Mouse (Mus musculus): ENCODE data around the gene Stpg4.
A peak's percentile ranks its signal among the peaks of the same experiment; 100 is the strongest.

Stpg4 gene

DNA sequence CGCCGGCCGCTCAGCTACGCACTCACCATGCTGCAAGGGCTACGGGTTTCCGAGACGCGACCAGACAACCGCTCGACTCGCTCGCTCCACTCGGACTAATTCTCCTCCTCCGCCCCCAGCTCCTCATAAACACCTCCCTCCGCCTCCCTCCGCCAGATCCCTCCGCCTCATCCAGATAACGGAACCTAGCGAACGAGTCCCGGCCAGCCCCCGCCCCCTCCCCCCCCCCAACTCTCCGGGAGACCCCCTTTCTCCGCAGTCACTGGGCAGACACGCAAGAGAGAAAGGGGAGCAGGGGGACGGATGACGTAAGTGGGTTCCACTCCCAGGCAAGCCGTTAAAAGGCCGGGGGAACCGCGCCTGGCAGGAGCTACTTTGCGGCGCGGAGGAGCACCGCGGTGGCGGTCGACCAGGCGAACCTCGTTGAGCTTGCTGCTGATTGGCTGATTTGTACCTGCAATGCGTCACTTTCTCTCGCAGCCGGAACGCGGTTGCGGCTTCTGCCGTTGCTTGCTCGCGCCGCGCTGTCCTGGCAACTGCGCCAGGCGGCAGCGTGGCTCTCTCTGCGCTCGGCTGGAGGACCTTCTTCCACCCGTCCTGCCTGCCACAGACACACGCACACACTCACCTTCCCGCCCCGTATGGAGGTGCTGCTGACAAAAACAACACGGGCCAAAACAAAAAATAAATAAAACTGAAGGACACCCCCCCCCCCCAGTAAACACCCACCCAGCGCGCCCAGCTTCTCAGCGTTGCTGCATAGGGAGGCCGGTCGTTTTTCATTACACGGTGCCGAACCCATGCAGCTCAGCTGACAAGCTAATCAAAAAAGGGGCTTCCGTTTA lies 19.4 kb upstream of the Stpg4 start, which contains the start of gene Calm2:
Calm2 (minus strand) TSS at position 169 of the 845 bp plus-strand sequence.
- peak; percentile 98 for DNase-seq (ENCODE audit: low spot score in 2 of 2)

DNA sequence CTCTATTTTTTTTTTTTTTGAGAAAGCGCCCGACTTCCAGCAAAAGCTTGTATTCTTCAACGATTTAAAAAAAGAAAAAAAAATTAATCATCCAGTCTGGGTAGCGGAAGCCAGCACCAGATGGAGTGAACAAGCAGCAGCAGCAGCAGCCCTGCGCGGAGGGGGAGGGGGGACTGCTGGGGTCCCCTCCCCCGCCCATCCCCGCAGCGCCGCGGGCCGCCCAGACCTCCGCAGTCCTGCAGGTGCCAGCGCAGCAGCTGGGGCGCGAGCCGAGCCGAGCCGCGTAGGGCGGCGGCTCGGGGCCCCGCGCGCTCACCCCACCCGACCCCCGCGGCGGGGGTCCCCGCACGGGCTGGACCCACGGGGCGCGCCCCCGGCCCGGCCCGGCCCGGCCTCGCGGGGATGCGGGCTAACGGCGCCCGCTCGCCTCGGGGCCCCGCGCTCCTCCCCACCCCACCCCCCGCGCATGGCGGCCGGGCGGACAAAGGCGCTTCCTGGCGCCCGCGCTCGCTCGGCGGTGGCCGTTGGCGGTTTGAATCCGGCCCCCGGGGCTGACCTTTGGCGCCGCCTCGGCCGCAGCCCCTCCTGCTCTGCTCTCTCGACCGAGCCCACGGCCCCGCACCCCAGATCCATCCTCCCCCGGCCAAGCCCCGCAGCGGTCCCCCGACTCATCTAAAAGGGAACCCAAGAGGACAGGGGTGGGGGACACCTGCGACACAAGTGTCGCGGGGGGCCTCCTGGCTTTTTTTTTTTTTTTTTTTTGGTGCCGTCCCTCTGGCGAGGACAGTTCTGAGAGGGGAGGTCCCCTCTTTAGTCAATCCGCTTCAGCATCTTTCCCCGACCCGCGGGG lies 18.6 kb upstream of the Stpg4 start:
- no peak for DNase-seq (ENCODE audit: low spot score in 2 of 2)

DNA sequence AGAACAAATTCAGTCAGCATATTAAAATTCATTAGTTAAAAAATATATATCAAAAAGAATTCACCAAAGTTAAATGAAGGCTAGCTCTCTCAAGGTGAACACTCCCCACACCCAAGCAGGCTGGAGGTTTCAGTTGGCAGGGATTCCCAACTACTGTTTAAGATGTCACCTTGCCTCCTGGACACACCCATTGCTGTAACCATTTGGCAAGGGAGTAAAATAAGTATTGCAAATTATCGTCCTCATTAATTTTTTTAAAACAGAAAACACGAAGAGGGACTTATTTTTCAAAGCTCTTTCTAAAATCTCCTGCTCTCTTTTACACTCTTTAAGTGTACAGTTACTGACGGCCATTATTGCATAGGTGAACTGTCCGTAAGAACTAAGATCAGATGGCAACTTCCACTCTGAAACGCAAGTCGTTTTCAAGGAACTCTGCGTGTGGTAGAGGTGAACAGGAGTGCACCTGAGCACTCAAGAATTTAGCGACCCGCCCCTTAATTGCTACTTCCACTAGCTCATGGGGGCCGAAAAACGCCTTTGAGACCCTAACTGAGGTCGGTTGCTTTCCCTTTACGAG lies 17.9 kb upstream of the Stpg4 start:
- no peak for DNase-seq (ENCODE audit: low spot score in 2 of 2)

DNA sequence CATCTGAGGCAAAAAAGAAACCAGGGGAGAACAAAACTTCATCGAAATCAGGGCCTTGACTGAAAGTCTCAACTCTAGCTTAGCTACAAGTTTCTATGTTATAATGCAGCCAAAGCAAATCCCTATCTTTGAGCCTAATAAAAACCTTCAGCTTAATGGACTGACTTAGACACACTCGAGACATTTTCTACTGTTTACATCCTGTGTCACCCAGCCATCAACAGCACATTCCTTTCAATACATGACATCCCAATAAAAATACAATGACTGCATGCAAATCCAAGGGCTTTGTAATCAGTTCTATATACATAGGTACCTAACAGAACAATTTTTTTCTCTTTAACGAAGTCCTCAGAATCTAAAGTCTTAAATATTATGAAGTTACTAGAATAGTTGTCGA lies 17.2 kb upstream of the Stpg4 start:
- no peak for DNase-seq (ENCODE audit: low spot score in 2 of 2)

DNA sequence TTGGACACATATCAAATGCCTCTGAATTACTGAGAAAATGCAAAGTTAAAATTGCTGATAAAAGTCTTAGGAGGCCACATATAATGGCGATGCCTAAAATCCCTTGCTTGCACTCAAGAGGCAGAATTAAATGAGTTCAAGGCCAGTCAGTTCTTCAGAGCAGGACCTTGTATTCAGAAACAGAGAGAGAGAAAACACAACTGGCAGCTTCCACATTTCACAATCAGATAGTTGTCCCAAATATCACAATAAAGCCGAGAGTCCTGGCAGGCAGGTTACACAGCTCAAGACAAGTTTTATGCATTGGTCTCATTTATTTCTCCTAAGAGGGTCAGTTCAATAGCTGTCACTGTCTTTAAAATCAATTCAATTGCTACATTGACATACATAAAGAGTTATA lies 14.0 kb upstream of the Stpg4 start:
- DNase-seq (ENCODE audit: low spot score in 2 of 2): no peak

DNA sequence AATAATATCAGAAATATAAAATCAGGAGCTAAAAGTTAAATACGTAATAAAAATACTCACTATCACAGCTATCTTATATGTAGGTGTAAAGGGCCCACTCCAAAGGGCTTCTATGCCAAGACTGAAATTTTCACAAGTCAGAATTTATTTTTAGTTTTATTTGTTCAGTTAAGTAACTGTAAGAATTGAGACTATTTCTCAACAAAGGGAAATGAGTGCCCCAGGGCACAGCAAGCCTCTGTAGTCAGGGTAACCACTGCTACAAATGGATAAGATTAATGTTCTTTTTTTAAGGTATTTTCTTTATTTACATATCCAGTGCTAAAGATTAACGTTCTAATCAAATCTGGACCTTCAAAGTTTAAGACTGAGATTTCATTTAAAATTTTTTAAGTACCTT lies 11.9 kb upstream of the Stpg4 start:
- DNase-seq (ENCODE audit: low spot score in 2 of 2): no peak

DNA sequence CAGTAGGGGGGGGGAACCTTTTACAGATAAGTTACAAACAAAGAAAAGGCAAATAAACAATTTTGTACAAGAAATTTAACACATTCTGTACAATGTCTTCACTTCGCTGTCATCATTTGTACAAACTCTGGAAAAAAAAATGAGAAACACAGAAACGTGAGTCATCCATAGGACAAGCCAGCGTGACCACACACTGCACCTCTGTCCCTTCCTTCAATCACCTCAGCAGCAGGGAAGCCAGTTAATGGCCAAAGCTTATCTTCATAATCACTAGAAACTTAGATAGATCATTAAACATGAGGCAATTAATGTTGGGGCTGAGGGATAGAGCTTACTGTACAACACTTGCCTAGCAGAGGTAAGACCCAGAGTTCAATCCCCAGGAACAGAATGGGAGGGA lies 6.4 kb upstream of the Stpg4 start:
- no peak for DNase-seq (ENCODE audit: low spot score in 2 of 2)

DNA sequence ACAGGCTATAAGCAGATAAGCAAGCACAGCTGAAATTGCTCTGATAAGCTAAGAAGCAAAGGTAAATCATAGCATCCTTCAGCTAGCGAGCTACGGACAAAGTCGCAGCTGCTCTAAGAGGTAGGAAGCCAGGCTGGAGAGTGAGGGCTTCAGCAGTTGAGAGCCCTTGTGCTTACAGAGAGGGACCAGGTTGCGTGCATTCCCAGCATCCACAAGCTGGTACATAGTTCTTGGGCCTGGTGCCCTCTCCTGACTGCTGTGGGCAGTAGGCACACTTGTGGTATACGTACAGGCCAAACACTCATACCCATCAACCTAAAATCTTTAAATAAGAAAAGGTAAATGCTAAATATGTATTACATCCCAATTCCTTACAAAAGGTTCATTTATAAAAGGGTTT lies 5.2 kb upstream of the Stpg4 start:
- no peak for DNase-seq (ENCODE audit: low spot score in 2 of 2)

DNA sequence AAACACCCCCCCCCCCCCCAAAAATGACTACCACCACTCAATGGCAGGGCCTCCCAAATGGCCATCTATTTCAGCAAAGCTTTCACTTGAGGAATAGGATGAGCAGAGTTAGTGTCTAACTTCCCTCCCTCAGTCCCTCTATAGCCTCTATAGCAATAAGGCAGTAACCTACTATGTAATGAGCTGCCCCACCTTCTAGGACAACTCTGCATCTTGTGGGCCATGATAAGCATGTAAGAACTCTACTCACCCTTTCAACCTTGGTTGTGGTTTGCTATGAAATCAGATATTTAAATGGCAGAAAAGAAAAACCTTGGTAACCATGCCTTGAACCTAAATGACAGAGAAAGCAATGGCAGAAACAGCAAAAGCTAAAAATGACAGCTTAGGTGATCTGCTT lies 4.8 kb upstream of the Stpg4 start:
- no peak for DNase-seq (ENCODE audit: low spot score in 2 of 2)

DNA sequence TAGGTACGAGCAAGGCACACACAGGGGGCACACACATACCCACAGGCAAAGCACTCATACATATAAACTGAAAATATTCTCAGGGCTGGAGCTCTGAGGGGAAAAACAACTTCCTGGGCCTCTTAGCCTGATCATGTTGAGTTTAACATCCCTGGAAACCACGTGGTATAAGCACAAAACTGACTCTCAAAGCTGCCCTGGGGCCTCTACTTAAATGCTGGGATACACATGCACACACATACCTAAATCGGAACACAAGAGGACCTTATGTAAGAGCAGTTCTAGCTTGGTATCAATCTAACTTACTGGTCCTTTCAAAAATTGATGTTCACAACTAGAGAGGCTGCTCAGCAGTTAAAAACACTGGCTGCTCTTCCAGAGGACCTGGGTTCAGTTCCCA lies 1.9 kb upstream of the Stpg4 start:
- DNase-seq (ENCODE audit: low spot score in 2 of 2): no peak

DNA sequence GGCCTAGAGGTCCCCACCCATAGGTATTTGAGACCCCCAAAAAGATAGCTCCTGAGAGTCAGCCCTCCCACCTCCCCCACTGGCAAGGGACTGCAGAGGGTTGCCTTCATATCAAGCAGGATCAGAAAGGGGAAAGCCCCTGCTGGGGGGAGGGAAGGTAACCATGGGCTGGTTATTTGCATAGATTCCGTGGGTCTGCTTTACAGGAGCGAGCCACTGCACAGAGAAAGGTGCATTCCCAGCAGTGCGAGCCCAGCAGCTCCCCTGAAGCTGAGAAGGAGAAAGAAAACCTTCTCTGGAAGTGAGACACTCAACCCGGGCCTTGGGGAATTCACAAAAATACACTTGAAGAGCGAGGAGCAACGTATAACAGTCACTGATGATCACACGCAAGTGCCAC lies 9.5 kb downstream of the Stpg4 start:
- no peak for DNase-seq (ENCODE audit: low spot score in 2 of 2)

DNA sequence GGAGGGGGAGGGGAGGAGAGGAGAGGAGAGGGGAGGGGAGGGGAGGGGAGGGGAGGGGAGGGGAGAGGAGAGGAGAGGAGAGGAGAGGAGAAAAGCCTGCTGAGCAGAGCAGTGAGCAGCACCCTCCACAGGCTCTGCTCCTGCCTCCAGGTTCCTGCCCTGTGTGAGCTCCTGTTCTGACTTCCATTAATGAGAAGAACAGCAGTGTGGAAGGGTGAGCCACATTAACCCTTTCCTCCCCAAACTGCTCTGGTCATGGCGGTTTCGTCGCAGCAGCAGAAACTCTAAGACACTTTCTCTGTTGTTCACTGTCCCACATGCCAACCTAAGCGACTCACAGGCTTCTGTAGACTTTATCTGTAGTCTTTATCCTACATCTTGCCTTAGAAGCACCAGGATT lies 20.9 kb downstream of the Stpg4 start:
- no peak for DNase-seq (ENCODE audit: low spot score in 2 of 2)

DNA sequence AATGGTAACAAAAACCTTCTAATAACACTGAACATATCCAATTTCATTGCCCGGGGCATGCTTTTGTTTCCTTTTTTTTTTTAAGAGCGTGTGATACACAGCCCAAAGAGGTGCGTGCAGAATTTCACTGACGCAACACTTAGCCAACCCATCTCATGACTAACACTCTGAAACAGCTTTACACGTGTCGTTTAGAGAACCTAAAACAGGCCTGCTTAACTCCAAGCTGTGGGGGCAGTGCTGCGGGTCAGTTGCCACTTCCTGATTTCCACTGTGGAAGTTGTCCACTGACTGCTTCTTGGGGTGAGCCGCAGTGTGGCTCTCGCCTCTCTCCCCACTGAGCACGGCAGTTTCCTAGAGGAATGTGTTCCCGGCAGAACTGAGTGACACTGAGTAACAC lies 22.0 kb downstream of the Stpg4 start:
- no peak for DNase-seq (ENCODE audit: low spot score in 2 of 2)

DNA sequence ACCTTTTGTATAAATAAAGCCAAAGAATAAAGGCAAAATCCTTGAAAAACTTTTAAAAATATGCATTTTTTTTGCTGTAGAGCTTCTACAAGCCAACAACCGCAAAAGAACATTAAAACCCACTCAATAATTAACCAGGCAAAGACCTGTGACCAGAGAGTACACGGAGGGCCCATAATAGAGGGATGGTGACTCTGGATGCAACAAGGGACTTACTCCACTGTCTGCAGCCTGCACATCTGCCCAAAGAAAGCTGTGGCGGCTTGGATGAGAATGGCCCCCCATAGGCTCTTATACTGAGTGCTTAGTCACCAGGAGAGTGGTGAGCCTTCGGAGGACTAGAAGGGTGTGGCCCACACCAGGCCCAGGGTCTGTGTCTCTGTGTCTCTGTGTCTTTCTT lies 24.1 kb downstream of the Stpg4 start:
- DNase-seq (ENCODE audit: low spot score in 2 of 2): no peak

DNA sequence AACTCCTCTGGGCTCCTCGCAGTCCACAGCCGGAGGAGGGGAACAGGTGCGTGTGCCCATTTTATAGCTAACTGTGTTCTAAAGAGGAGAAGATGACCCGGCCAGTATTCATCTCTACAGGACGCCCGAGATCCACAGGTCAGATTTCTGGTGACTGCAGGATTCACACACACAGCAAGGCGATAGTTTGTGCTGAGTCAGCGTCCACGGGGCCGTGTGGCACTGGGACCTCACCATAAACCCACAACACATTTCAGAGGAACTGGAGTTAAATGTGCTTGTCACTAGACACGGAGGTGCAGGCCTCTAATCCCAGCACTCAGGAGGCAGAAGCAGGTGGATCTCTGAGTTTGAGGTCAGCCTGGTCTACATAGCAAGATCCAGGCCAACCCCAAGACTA lies 25.1 kb downstream of the Stpg4 start:
- no peak for DNase-seq (ENCODE audit: low spot score in 2 of 2)

DNA sequence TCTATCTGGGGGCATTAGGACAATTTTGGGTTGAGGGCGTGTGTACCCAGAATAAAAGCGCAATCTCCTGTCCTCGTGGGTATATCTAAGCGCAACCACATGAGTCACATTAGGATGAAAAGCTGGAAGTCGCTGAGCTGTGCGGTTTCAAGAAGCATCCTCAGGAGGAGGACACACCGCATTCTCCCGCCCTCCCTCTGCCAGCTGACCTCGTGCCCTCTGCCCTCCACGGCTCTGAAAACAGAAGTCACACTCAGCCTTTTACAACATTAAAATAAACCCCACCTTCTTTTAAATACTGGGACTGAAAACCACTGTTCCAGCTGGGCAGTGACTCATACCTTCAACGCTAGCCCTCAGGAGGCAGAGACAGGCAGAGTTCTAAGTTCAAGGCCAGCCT lies 30.5 kb downstream of the Stpg4 start:
- DNase-seq (ENCODE audit: low spot score in 2 of 2): no peak

DNA sequence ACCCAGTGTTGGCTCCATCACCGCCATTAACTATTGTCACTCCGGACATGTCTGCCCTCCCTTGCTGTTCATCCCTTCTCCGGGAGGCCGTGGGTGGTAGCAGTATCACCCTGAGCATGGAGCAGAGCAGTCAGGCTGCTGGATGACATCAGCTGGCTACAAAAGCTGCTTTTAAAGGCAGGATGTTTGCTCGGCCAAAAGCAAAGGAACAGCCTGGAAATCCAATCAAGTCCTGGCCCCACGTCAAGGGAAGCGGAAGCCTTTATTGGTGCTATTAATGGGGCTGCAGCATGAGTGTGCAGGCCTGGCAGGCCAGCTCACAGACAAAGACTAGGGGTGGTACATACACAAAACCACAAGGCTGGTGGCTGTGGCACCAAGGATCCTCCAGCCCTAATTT lies 36.3 kb downstream of the Stpg4 start:
- DNase-seq (ENCODE audit: low spot score in 2 of 2): peak in 1 of 2 experiments; percentile 23

DNA sequence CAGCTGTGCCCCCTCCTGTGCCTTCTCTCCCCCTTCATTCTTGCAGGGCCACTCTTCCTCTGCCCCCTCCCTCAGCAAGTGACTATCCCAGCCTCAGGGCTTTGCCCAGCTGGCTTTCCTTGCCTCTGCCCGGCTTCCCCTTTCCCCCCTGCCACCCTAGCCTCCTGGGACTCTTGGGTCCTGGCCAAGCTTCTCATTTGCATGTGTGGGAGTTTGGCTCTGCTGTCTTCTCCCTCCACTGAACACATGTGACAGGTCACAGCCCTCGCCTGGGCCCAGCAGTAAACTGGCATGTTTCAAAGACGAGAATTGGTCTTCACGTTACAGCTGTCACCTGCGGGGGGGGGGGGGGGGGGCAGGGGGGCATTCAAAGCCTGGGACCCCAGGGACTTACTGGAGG lies 40.5 kb downstream of the Stpg4 start:
- no peak for DNase-seq (ENCODE audit: low spot score in 2 of 2)

DNA sequence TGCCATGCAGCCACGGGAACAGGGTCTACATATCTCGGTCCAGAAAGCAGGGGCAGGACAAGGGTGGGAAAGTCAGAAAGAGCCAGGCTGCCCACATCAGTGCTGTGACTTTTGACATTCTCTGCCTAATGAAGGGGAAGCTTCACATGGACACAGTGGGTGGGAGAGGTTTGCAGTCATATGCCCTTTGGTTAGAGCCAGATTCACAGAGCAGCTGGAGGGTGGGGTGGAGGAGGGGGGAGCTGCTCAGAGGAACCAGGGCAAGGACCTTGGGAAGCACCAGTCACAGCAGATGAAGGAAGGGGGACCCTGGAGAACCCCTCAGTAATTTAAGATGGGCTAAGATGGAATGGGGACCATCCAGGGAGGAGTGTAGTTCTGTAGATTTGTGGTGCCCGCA lies 41.7 kb downstream of the Stpg4 start:
- no peak for DNase-seq (ENCODE audit: low spot score in 2 of 2)

DNA sequence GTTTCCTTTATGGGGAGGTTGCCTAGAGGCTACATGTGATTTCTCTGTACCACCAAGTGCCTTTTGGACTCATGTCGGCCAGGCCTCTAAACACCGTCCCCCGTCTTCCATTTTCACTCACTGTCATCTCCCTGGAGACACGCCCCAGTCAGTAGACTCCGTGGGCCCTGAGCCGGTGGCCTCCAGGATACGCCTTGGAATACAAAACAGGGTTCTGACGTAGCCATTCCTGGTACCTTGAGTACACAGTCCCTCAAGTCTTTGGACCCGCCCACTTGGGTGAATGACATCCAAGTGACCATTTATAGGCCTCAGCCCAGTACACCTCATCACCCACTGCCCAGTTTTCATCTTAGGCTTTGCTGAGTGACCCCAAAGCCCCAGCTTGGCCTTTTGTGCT lies 46.9 kb downstream of the Stpg4 start:
- no peak for DNase-seq (ENCODE audit: low spot score in 2 of 2)

DNA sequence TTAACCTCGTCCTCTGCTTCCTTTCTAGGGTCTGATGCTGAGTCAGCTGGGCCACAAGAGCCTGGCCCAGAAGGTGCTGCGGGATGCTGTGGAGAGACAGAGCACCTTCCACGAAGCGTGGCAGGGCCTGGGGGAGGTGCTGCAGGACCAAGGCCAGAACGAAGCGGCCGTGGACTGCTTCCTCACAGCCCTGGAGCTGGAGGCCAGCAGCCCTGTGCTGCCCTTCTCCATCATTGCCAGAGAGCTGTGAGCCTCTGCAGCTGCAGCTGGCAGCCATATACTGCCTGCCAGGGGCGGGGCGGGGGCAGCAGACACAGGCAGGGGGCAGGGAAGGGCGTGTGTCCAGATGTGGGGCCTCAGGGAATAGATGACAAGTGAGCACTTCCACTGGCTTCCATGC lies 47.7 kb downstream of the Stpg4 start:
- no peak for DNase-seq (ENCODE audit: low spot score in 2 of 2)

DNA sequence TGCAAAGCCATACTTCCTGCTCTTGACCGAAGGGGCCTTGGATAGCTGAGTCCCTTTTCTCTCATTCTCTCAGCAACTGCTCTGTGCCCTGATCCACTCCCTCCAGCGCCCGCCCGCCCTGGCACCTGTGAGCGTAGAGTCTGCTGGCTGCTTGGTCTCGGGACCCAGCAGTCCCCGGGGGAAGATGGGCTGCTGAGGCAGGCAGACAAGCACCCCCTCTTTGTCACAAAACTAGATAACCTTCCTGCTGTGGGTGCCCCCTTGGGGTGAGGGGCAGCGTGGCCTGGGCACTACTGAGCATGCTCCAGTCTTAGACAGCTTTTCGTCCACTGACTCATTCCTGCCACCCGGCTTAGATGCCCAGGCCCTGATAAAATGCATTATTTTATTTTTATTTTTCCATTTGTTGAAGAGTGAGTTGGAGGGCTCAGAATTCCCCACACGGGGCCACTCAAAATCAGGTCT lies 48.3 kb downstream of the Stpg4 start:
- no peak for DNase-seq (ENCODE audit: low spot score in 2 of 2)

Measured in frontal cortex, postnatal 25 days (tissue).